Mouse (Mus musculus): ENCODE data around the gene Josd1. TPM values are rescaled to one million over a fixed set of nuclear protein-coding genes. Genes with fewer than 3 reads are reported as not detected.
"Not testable (repeated sequence)": the region's sequence is repeated elsewhere in the genome, so short reads cannot be mapped to it uniquely, and the experiment has no call there.

Gene Josd1
- total RNA-seq, 1 experiment, result 25.3 TPM

DNA sequence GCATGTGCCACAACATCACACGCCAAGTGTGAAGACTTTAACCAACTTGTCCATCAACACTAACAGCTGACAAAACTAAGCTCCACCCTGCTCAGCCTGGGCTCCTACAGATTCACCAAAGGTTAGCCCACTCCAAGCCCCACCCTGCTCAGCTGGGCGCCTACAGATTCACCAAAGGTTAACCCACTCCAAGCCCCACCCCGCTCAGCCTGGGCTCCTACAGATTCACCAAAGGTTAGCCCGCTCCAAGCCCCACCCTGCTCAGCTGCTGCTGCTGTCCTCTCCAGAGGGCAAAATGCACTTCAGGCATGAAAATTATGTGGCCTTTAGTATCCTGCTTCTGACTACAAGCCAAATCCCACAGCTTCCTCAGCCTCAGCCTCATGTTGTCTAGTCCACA lies 5.7 kb downstream of the Josd1 start:
- Histone ChIP-seq H3K4me1 (ENCODE audit: control insufficient read depth in 2 of 2, insufficient read depth in 2 of 2, low read length in 2 of 2, poor library complexity in 1 of 2) (peaks cover 2 to 16% of the 10 kb centered on the region in 2 experiments; a peak in 2 of 4 replicates), H3K9ac (ENCODE audit: insufficient read depth, low read depth, low read length, poor library complexity, severe bottlenecking) (no peak overlapping the region), H3K4me3 (ENCODE audit: insufficient read depth in 1 of 2, low read depth in 1 of 2, low read length in 2 of 2, poor library complexity in 1 of 2, severe bottlenecking in 1 of 2) (no peak overlapping the region), H3K36me3 (ENCODE audit: control insufficient read depth, insufficient read depth, low read length, poor library complexity, severe bottlenecking) (peaks cover 4% of the 10 kb centered on the region), H3K27ac (ENCODE audit: insufficient read depth, low read depth, low read length, poor library complexity, severe bottlenecking) (no peak overlapping the region), H3K9me3 (ENCODE audit: control insufficient read depth, insufficient read depth, low read depth, low read length) (no peaks in the 10 kb centered on the region)
- TF ChIP-seq ZNF384 (IDR thresholded peaks at IDR 0.05; ENCODE audit: low read depth, low read length), result no peak
- no peak for TF ChIP-seq ZC3H11A (IDR thresholded peaks at IDR 0.05; ENCODE audit: borderline replicate concordance, low read depth, low read length)
- no peak for TF ChIP-seq MAFK (IDR thresholded peaks at IDR 0.05; ENCODE audit: insufficient read depth, low read depth, low read length)
- no peak for TF ChIP-seq CHD2 (IDR thresholded peaks at IDR 0.05; ENCODE audit: low read depth, low read length)
- in situ Hi-C loops (cut with MboI; ENCODE audit: low sequenced_read_pairs in 2 of 2, unreplicated experiment in 2 of 2), result no loop called here
- no peak for DNase-seq (ENCODE audit: low read depth, low spot score)

DNA sequence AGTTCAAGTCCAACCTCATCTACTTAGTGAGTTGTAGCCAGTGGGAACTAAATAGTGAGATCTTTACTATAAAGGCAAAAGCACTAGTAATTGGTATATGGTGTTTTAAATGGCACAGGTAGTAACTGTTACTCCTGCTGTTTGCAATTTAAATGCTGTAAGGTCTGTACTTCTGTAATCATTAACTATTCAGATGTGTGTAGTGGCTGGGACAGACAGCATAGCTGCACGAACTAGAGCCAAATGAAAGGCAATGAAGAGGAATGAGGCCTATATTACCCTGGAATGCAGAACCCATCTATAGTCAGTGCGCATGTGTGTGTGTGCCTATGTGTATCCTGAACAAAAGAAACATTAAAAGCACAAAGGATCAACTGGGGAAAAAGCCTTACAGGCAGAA lies 9.8 kb downstream of the Josd1 start:
- peaks cover 28% of the 10 kb centered on the region for H3K36me3 ChIP-seq (ENCODE audit: control insufficient read depth, insufficient read depth, low read length, poor library complexity, severe bottlenecking)

GRCm38 (mm10) chr15:79671828-79672348 lies 15.8 kb downstream of the Josd1 start:
- peaks cover 26% of the 10 kb centered on the region for H3K36me3 ChIP-seq (ENCODE audit: control insufficient read depth, insufficient read depth, low read length, poor library complexity, severe bottlenecking)
- peak; percentile 62; the same call in 1 of the 2 replicates for TF ChIP-seq ZNF384 (IDR thresholded peaks at IDR 0.05; ENCODE audit: low read depth, low read length)
- H3K9me3 ChIP-seq (ENCODE audit: control insufficient read depth, insufficient read depth, low read depth, low read length); H3K4me1 ChIP-seq (ENCODE audit: control insufficient read depth in 2 of 2, insufficient read depth in 2 of 2, low read length in 2 of 2, poor library complexity in 1 of 2); in situ Hi-C loops (cut with MboI; ENCODE audit: low sequenced_read_pairs in 2 of 2, unreplicated experiment in 2 of 2); H3K27ac ChIP-seq (ENCODE audit: insufficient read depth, low read depth, low read length, poor library complexity, severe bottlenecking); DNase-seq (ENCODE audit: low read depth, low spot score): not testable (repeated sequence)
- peak overlapping the region; percentile 63 for H3K9ac ChIP-seq (ENCODE audit: insufficient read depth, low read depth, low read length, poor library complexity, severe bottlenecking)
- peak overlapping the region; percentile 86 to 98 for H3K4me3 ChIP-seq (ENCODE audit: insufficient read depth in 1 of 2, low read depth in 1 of 2, low read length in 2 of 2, poor library complexity in 1 of 2, severe bottlenecking in 1 of 2)

More for the DNA sequence above, 9.8 kb downstream of the Josd1 start:
- no peak for TF ChIP-seq MAFK (IDR thresholded peaks at IDR 0.05; ENCODE audit: insufficient read depth, low read depth, low read length)
- TF ChIP-seq ZC3H11A (IDR thresholded peaks at IDR 0.05; ENCODE audit: borderline replicate concordance, low read depth, low read length), result no peak
- no peak for TF ChIP-seq ZNF384 (IDR thresholded peaks at IDR 0.05; ENCODE audit: low read depth, low read length)
- TF ChIP-seq CHD2 (IDR thresholded peaks at IDR 0.05; ENCODE audit: low read depth, low read length), result no peak
- TF ChIP-seq HCFC1 (IDR thresholded peaks at IDR 0.05; ENCODE audit: borderline replicate concordance, insufficient read depth, low read length), result no peak
- Histone ChIP-seq H3K4me1 (ENCODE audit: control insufficient read depth in 2 of 2, insufficient read depth in 2 of 2, low read length in 2 of 2, poor library complexity in 1 of 2) (peaks cover 2 to 5% of the 10 kb centered on the region in 2 experiments; a peak in 2 of 4 replicates), H3K9me3 (ENCODE audit: control insufficient read depth, insufficient read depth, low read depth, low read length) (no peaks in the 10 kb centered on the region), H3K4me3 (ENCODE audit: insufficient read depth in 1 of 2, low read depth in 1 of 2, low read length in 2 of 2, poor library complexity in 1 of 2, severe bottlenecking in 1 of 2) (no peak overlapping the region), H3K27ac (ENCODE audit: insufficient read depth, low read depth, low read length, poor library complexity, severe bottlenecking) (no peak overlapping the region), H3K9ac (ENCODE audit: insufficient read depth, low read depth, low read length, poor library complexity, severe bottlenecking) (no peak overlapping the region)
- DNase-seq (ENCODE audit: low read depth, low spot score), result no peak
- in situ Hi-C loops (cut with MboI; ENCODE audit: low sequenced_read_pairs in 2 of 2, unreplicated experiment in 2 of 2), result no loop called here

DNA sequence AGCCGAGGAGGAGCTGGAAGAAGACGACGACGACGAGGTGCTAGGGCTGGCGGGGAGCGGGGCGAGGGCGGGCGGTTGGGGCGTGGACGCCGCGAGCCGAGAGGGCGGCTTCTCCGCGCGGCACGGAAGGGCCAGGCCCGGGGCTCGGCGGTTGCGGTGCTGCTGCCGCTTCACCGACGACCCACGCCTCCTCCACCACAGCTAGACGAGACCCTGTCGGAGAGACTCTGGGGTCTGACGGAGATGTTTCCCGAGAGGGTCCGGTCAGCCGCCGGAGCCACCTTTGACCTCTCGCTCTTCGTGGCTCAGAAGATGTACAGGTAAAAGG lies 16.8 kb downstream of the Josd1 start:
- no peak for DNase-seq (ENCODE audit: low read depth, low spot score)
- H3K9me3 ChIP-seq (ENCODE audit: control insufficient read depth, insufficient read depth, low read depth, low read length), result no peaks in the 10 kb centered on the region
- in situ Hi-C loops (cut with MboI; ENCODE audit: low sequenced_read_pairs in 2 of 2, unreplicated experiment in 2 of 2), result no loop called here
- H3K4me3 ChIP-seq (ENCODE audit: insufficient read depth in 1 of 2, low read depth in 1 of 2, low read length in 2 of 2, poor library complexity in 1 of 2, severe bottlenecking in 1 of 2), result peak overlapping the region; percentile 86 to 98
- H3K36me3 ChIP-seq (ENCODE audit: control insufficient read depth, insufficient read depth, low read length, poor library complexity, severe bottlenecking), result peaks cover 24% of the 10 kb centered on the region
- peak overlapping the region; percentile 94 for H3K9ac ChIP-seq (ENCODE audit: insufficient read depth, low read depth, low read length, poor library complexity, severe bottlenecking)
- H3K27ac ChIP-seq (ENCODE audit: insufficient read depth, low read depth, low read length, poor library complexity, severe bottlenecking), result peak overlapping the region; percentile 44; the same call in 1 of the 2 replicates
- 0 out of 4 replicates have a peak, but pooled peaks cover 0 to 2% of the 10 kb centered on the region in 2 experiments for H3K4me1 ChIP-seq (ENCODE audit: control insufficient read depth in 2 of 2, insufficient read depth in 2 of 2, low read length in 2 of 2, poor library complexity in 1 of 2)
- TF ChIP-seq ZNF384 (IDR thresholded peaks at IDR 0.05; ENCODE audit: low read depth, low read length) (no peak), ZC3H11A (IDR thresholded peaks at IDR 0.05; ENCODE audit: borderline replicate concordance, low read depth, low read length) (no peak), MAFK (IDR thresholded peaks at IDR 0.05; ENCODE audit: insufficient read depth, low read depth, low read length) (no peak), CHD2 (IDR thresholded peaks at IDR 0.05; ENCODE audit: low read depth, low read length) (no peak), HCFC1 (IDR thresholded peaks at IDR 0.05; ENCODE audit: borderline replicate concordance, insufficient read depth, low read length) (no peak)
